Mouse (Mus musculus) forebrain, embryonic 15.5 days (tissue): ENCODE data around the gene Mul1. TPM values are rescaled to one million over a fixed set of nuclear protein-coding genes. Genes with fewer than 3 reads are reported as not detected.

Experiments
- ATAC-seq: fragments of 200-750 bp; cut with Nextera tagmentation; replicated peaks from 2 replicates; pipeline ENCODE4 v1.8.0; 2017; ENCODE audit warnings: mild to moderate bottlenecking, moderate TSS enrichment, moderate library complexity
- H3K27ac ChIP-seq: fragments of 300-500 bp; sonication (generic); replicated peaks from 2 replicates; pipeline ENCODE4 v1.5.1; 2015; ENCODE audit warnings: mild to moderate bottlenecking, inconsistent platforms
- H3K27me3 ChIP-seq: fragments of 300-500 bp; sonication (generic); 2 replicates; pipeline ENCODE4 v1.6.1; 2015; ENCODE audit warnings: inconsistent platforms
- H3K36me3 ChIP-seq: fragments of 300-500 bp; sonication (generic); 2 replicates; pipeline ENCODE4 v1.6.1; 2015; ENCODE audit warnings: mild to moderate bottlenecking, inconsistent platforms
- H3K4me1 ChIP-seq: fragments of 300-500 bp; sonication (generic); 2 replicates; pipeline ENCODE4 v1.6.1; 2015; ENCODE audit warnings: inconsistent platforms
- H3K4me2 ChIP-seq: fragments of 300-500 bp; sonication (generic); replicated peaks from 2 replicates; pipeline ENCODE4 v1.6.1; 2015; ENCODE audit warnings: mild to moderate bottlenecking, inconsistent platforms
- H3K4me3 ChIP-seq: fragments of 300-500 bp; sonication (generic); 2 replicates; pipeline ENCODE4 v1.5.1; 2015; ENCODE audit warnings: mild to moderate bottlenecking, inconsistent platforms
- H3K9ac ChIP-seq: fragments of 300-500 bp; sonication (generic); replicated peaks from 2 replicates; pipeline ENCODE4 v1.6.1; 2015; ENCODE audit warnings: mild to moderate bottlenecking, inconsistent platforms
- H3K9me3 ChIP-seq: fragments of 300-500 bp; sonication (generic); 2 replicates; pipeline ENCODE4 v1.6.1; 2016; ENCODE audit warnings: inconsistent platforms
- WGBS: fragments of 180-500 bp; shearing (Covaris S2); methylation state at CpG from one replicate; pipeline ENCODE4 v1.1.7; 2015; ENCODE audit warnings: mixed read lengths; 5-methylcytosine and 5-hydroxymethylcytosine counted together
- polyA plus RNA-seq: library from polyadenylated mRNA; unstranded; fragments of >200 nt; fragmentation: Nextera tagmentation; extraction: Ambion mirVana; gene quantifications from 2 replicates; pipeline ENCODE4 v1.2.1, GENCODE M21; 2015

Mul1 gene
- polyA plus RNA-seq, 1 experiment from 2014 or later: 19.0 TPM

GRCm38 (mm10) chr4:138455956-138456341 is 21.5 kb downstream of the Mul1 start:
- Histone ChIP-seq H3K4me3 (peak overlapping the region; percentile 81), H3K4me2 (peak overlapping the region; percentile 89), H3K27me3 (peaks cover 10% of the 10 kb centered on the region; the same call in 1 of the 2 replicates), H3K36me3 (no peaks in the 10 kb centered on the region), H3K9me3 (no peaks in the 10 kb centered on the region), H3K27ac (peak overlapping the region; percentile 87), H3K4me1 (peaks cover 43% of the 10 kb centered on the region), H3K9ac (peak overlapping the region; percentile 85)
- ATAC-seq: no peak
- WGBS: 2% methylated on average over 17 of the region's 17 CpGs

DNA sequence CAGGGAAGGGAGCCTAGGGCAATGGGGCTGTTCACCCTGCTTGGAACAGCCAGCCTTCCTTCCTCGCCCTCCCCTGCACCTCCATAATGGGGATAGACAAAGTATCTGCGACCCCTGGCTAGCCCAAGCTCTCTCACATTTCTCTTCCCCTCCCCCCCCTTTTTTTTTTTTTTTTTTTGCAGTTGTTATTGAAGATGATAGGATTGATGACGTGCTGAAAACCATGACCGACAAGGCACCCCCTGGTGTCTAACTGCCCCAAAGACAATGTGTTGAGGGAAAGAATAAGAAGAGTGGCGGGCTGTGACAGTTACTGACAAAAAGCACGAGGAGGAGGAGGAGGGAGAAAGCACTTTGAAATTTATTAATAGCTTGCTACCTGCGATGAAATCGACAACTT is 22.1 kb downstream of the Mul1 start:
- WGBS: 10% methylated on average over 8 of the region's 8 CpGs
- ATAC-seq: no peak
- Histone ChIP-seq H3K4me2 (peak overlapping the region; percentile 89), H3K9ac (peak overlapping the region; percentile 85), H3K4me3 (peak overlapping the region; percentile 81), H3K27ac (peak overlapping the region; percentile 87), H3K9me3 (no peaks in the 10 kb centered on the region), H3K27me3 (peaks cover 10% of the 10 kb centered on the region; the same call in 1 of the 2 replicates), H3K4me1 (peaks cover 43% of the 10 kb centered on the region), H3K36me3 (no peaks in the 10 kb centered on the region)

DNA sequence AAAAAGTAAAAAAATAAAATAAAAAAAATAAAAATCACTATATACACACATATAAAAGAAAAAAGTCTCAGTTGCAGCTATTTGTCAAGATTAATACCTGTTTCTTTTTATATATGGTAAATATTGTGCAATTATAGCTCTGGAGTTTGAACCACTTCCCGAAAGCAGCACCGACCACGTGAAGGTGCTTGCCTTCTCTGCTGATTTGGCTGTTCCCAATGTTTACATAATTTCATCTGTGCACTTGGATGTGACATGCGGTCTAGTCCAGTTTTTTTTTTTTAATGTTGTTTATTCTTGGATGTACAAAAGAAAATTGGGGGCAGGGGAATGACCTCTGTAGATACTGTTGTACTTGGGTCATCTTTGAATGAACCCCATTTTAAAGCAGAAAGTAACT is 22.6 kb downstream of the Mul1 start:
- whole genome bisulfite sequencing: 50% methylated on average over 4 of the region's 4 CpGs
- Histone ChIP-seq H3K27me3 (peaks cover 6% of the 10 kb centered on the region; the same call in 1 of the 2 replicates), H3K9me3 (no peaks in the 10 kb centered on the region), H3K27ac (no peak overlapping the region), H3K4me2 (peak overlapping the region; percentile 89), H3K4me1 (peaks cover 43% of the 10 kb centered on the region), H3K36me3 (no peaks in the 10 kb centered on the region), H3K4me3 (peak overlapping the region; percentile 19), H3K9ac (no peak overlapping the region)
- ATAC-seq: no peak

DNA sequence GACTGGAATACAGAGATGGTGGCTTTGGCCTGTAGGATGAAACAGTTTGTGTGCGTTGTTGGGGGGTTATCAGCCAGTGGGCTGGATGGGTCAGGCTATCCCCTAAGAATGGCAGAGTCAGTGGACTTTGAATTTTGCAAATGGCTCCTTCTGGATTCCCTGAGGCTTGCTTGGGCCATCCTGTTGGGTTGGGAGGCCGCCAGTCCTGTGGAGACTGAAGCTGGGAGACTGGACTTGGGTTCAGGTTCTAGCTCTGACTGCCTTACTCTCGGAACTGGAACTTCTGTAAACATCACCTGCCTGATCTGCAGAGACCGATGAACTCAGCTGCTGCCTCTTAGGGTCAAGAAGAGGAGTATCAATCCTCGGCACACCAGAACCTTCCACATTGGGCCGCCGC is 23.7 kb downstream of the Mul1 start:
- H3K36me3 ChIP-seq: no peaks in the 10 kb centered on the region
- WGBS: 84% methylated on average over 7 of the region's 7 CpGs
- ATAC-seq: no peak
- no peak overlapping the region for H3K9ac ChIP-seq
- no peak overlapping the region for H3K4me3 ChIP-seq
- no peak overlapping the region for H3K4me2 ChIP-seq
- H3K27ac ChIP-seq: no peak overlapping the region
- H3K9me3 ChIP-seq: no peaks in the 10 kb centered on the region
- peaks cover 47% of the 10 kb centered on the region for H3K4me1 ChIP-seq
- H3K27me3 ChIP-seq: peaks cover 4% of the 10 kb centered on the region; the same call in 1 of the 2 replicates

- peaks cover 47% of the 10 kb centered on the region for H3K4me1 ChIP-seq
- H3K27ac ChIP-seq: no peak overlapping the region
- no peaks in the 10 kb centered on the region for H3K36me3 ChIP-seq
- H3K9ac ChIP-seq: no peak overlapping the region
- no peaks in the 10 kb centered on the region for H3K9me3 ChIP-seq
- no peak overlapping the region for H3K4me3 ChIP-seq
- ATAC-seq: no peak
- H3K4me2 ChIP-seq: no peak overlapping the region
- H3K27me3 ChIP-seq: no peaks in the 10 kb centered on the region
- 47% methylated on average over 5 of the region's 5 CpGs for WGBS
Observed at GRCm38 (mm10) chr4:138458735-138459440, 24.4 kb downstream of the Mul1 start.

- H3K4me1 ChIP-seq: peaks cover 56% of the 10 kb centered on the region
- no peak overlapping the region for H3K4me2 ChIP-seq
- H3K9ac ChIP-seq: no peak overlapping the region
- 83% methylated on average over 6 of the region's 6 CpGs for WGBS
- no peaks in the 10 kb centered on the region for H3K27me3 ChIP-seq
- H3K36me3 ChIP-seq: no peaks in the 10 kb centered on the region
- ATAC-seq: no peak
- no peak overlapping the region for H3K4me3 ChIP-seq
- no peaks in the 10 kb centered on the region for H3K9me3 ChIP-seq
- H3K27ac ChIP-seq: no peak overlapping the region
Observed at GRCm38 (mm10) chr4:138459775-138460174, 25.3 kb downstream of the Mul1 start.

- WGBS: 36% methylated on average over 6 of the region's 9 CpGs
- Histone ChIP-seq H3K9ac (no peak overlapping the region), H3K4me2 (no peak overlapping the region), H3K27ac (no peak overlapping the region), H3K27me3 (no peaks in the 10 kb centered on the region), H3K4me3 (no peak overlapping the region), H3K4me1 (peaks cover 53% of the 10 kb centered on the region), H3K36me3 (no peaks in the 10 kb centered on the region), H3K9me3 (no peaks in the 10 kb centered on the region)
- no peak for ATAC-seq
Observed at GRCm38 (mm10) chr4:138460910-138461309, 26.4 kb downstream of the Mul1 start.

DNA sequence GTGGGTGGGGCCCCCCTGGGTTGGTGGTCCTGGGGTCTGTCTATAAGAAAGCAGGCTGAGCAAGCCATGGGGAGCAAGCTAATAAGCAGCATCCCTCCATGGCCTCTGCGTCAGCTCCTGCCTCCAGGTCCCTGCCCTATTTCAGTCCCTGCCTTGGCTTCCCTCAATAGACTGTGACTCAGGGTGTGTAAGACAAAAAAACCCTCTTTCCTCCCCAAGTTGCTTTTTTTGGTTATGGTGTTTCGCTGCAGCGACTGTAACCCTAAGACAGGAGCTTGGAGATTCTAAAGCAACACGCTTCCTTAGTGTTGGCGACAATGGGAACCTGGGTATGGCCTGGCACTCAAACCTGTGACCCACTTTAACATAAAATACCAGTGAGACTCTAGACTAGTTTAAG is 27.0 kb downstream of the Mul1 start:
- Histone ChIP-seq H3K4me3 (no peak overlapping the region), H3K36me3 (no peaks in the 10 kb centered on the region), H3K9ac (no peak overlapping the region), H3K4me1 (peaks cover 47% of the 10 kb centered on the region), H3K27me3 (no peaks in the 10 kb centered on the region; the same call in 1 of the 2 replicates), H3K9me3 (no peaks in the 10 kb centered on the region), H3K4me2 (no peak overlapping the region), H3K27ac (no peak overlapping the region)
- 92% methylated on average over 5 of the region's 5 CpGs for WGBS
- ATAC-seq: no peak

- no peaks in the 10 kb centered on the region for H3K36me3 ChIP-seq
Observed at GRCm38 (mm10) chr4:138462971-138463831, 28.7 kb downstream of the Mul1 start.

GRCm38 (mm10) chr4:138463832-138464487 is 29.5 kb downstream of the Mul1 start:
- Histone ChIP-seq H3K9ac (peak overlapping the region; percentile 14; the same call in 1 of the 2 replicates), H3K4me1 (peaks cover 37% of the 10 kb centered on the region), H3K27ac (peak overlapping the region; percentile 64), H3K27me3 (no peaks in the 10 kb centered on the region; the same call in 1 of the 2 replicates), H3K4me3 (no peak overlapping the region), H3K4me2 (peak overlapping the region; percentile 27), H3K9me3 (no peaks in the 10 kb centered on the region), H3K36me3 (no peaks in the 10 kb centered on the region)
- 9% methylated on average over 11 of the region's 11 CpGs for WGBS
- ATAC-seq: peak; percentile 46; the same call in 1 of the 2 replicates

More at GRCm38 (mm10) chr4:138462971-138463831, 28.7 kb downstream of the Mul1 start:
- WGBS: 1% methylated on average over 11 of the region's 11 CpGs
- H3K4me2 ChIP-seq: peak overlapping the region; percentile 26
- no peaks in the 10 kb centered on the region; the same call in 1 of the 2 replicates for H3K27me3 ChIP-seq
- no peaks in the 10 kb centered on the region for H3K9me3 ChIP-seq
- no peak overlapping the region for H3K4me3 ChIP-seq
- peak overlapping the region; percentile 64 for H3K27ac ChIP-seq
- H3K4me1 ChIP-seq: peaks cover 37% of the 10 kb centered on the region
- peak overlapping the region; percentile 14; the same call in 1 of the 2 replicates for H3K9ac ChIP-seq
- ATAC-seq: peak; percentile 36

- WGBS: 1% methylated on average over 18 of the region's 22 CpGs
- no peak overlapping the region for H3K4me3 ChIP-seq
- H3K36me3 ChIP-seq: no peaks in the 10 kb centered on the region
- peak; percentile 55 for ATAC-seq
- peak overlapping the region; percentile 64; the same call in 1 of the 2 replicates for H3K27ac ChIP-seq
- no peaks in the 10 kb centered on the region for H3K9me3 ChIP-seq
- H3K9ac ChIP-seq: no peak overlapping the region
- peaks cover 39% of the 10 kb centered on the region for H3K4me1 ChIP-seq
- no peaks in the 10 kb centered on the region; the same call in 1 of the 2 replicates for H3K27me3 ChIP-seq
- peak overlapping the region; percentile 27 for H3K4me2 ChIP-seq
Observed at GRCm38 (mm10) chr4:138464667-138465353, 30.3 kb downstream of the Mul1 start.
